Mouse (Mus musculus) MEL (cell line): ENCODE results near the gene Bmper. TPM values are rescaled to one million over a fixed set of nuclear protein-coding genes. Genes with fewer than 3 reads are reported as not detected.

Source experiments
- DNase-seq: peaks from one replicate; pipeline ENCODE4 v3.0.0; 2011; ENCODE audit warnings: low read depth, low spot score
- H3K27ac ChIP-seq: 2 replicates; pipeline ENCODE4 v1.5.1; 2012; ENCODE audit warnings: low read depth, mild to moderate bottlenecking, control low read depth, low read length, moderate library complexity; ENCODE audit not compliant: control insufficient read depth
- H3K27me3 ChIP-seq, 2 experiments: fragments of 150-350 bp in 1 of 2; sonication (generic) in 1 of 2; 2 replicates each; pipeline ENCODE4 v1.6.1; 2012; ENCODE audit warnings: low read length in 2 of 2, mild to moderate bottlenecking in 2 of 2, improper control_type of control experiment in 1 of 2, moderate library complexity in 1 of 2; ENCODE audit not compliant: insufficient read depth in 2 of 2, control insufficient read depth in 1 of 2
- H3K36me3 ChIP-seq, 2 experiments: 2 replicates each; pipeline ENCODE4 v1.6.1; 2012 to 2014; ENCODE audit warnings: low read length in 2 of 2, improper control_type of control experiment in 1 of 2, inconsistent platforms in 1 of 2, mild to moderate bottlenecking in 1 of 2; ENCODE audit not compliant: insufficient read depth in 2 of 2, control insufficient read depth in 1 of 2
- H3K4me1 ChIP-seq, 2 experiments: fragments of 150-350 bp in 1 of 2; sonication (generic) in 1 of 2; 2 replicates each; pipeline ENCODE4 v1.6.1; 2012; ENCODE audit warnings: low read length in 2 of 2, improper control_type of control experiment in 1 of 2, mild to moderate bottlenecking in 1 of 2; ENCODE audit not compliant: insufficient read depth in 2 of 2, control insufficient read depth in 1 of 2
- H3K4me3 ChIP-seq, 2 experiments: fragments of 150-350 bp in 1 of 2; sonication (generic) in 1 of 2; 2 replicates each; pipeline ENCODE4 v1.5.1; 2012; ENCODE audit warnings: low read depth in 2 of 2, low read length in 2 of 2, mild to moderate bottlenecking in 2 of 2, moderate library complexity in 2 of 2, control low read depth in 1 of 2, improper control_type of control experiment in 1 of 2; ENCODE audit not compliant: control insufficient read depth in 1 of 2, insufficient read depth in 1 of 2
- H3K79me2 ChIP-seq: 2 replicates; pipeline ENCODE4 v1.6.1; 2012; ENCODE audit warnings: mild to moderate bottlenecking, low read length, moderate library complexity; ENCODE audit not compliant: control insufficient read depth, poor library complexity, insufficient read depth
- H3K9ac ChIP-seq: 2 replicates; pipeline ENCODE4 v1.6.1; 2012; ENCODE audit warnings: low read depth, mild to moderate bottlenecking, control low read depth, low read length, moderate library complexity; ENCODE audit not compliant: control insufficient read depth, poor library complexity, severe bottlenecking
- H3K9me3 ChIP-seq: fragments of 150-350 bp; sonication (generic); replicated peaks from 2 replicates; pipeline ENCODE4 v1.6.1; 2012; ENCODE audit warnings: mild to moderate bottlenecking, low read length, improper control_type of control experiment, moderate library complexity; ENCODE audit not compliant: insufficient read depth
- BHLHE40 ChIP-seq: IDR thresholded peaks from 2 replicates; pipeline ENCODE4 v1.6.1; 2012; ENCODE audit warnings: low read depth, mild to moderate bottlenecking, inconsistent platforms, low read length, improper control_type of control experiment, borderline replicate concordance
- CHD1 ChIP-seq: IDR thresholded peaks from 2 replicates; pipeline ENCODE4 v1.6.1; 2012; ENCODE audit warnings: low read depth, mild to moderate bottlenecking, inconsistent platforms, low read length, improper control_type of control experiment
- CHD2 ChIP-seq: IDR thresholded peaks from 2 replicates; pipeline ENCODE4 v1.6.1; 2011; ENCODE audit warnings: low read length, improper control_type of control experiment
- EP300 ChIP-seq, 2 experiments: IDR thresholded peaks; 2 replicates each; pipeline ENCODE4 v1.6.1; 2011; ENCODE audit warnings: improper control_type of control experiment in 2 of 2, low read length in 2 of 2, low read depth in 1 of 2, mild to moderate bottlenecking in 1 of 2
- ETS1 ChIP-seq: IDR thresholded peaks from 2 replicates; pipeline ENCODE4 v1.6.1; 2012; ENCODE audit warnings: low read depth, mild to moderate bottlenecking, inconsistent platforms, low read length, improper control_type of control experiment, moderate library complexity
- GABPA ChIP-seq: IDR thresholded peaks from 2 replicates; pipeline ENCODE4 v1.6.1; 2012; ENCODE audit warnings: low read depth, mild to moderate bottlenecking, inconsistent platforms, low read length, improper control_type of control experiment, moderate library complexity
- GATA1 ChIP-seq: IDR thresholded peaks from 2 replicates; pipeline ENCODE4 v1.6.1; 2011; ENCODE audit warnings: low read depth, low read length, improper control_type of control experiment
- HCFC1 ChIP-seq: IDR thresholded peaks from 2 replicates; pipeline ENCODE4 v1.6.1; 2012; ENCODE audit warnings: low read depth, mild to moderate bottlenecking, inconsistent platforms, low read length, improper control_type of control experiment, moderate library complexity
- MAFK ChIP-seq: IDR thresholded peaks from 2 replicates; pipeline ENCODE4 v1.6.1; 2011; ENCODE audit warnings: low read depth, mild to moderate bottlenecking, low read length, improper control_type of control experiment, borderline replicate concordance
- MAZ ChIP-seq: IDR thresholded peaks from 2 replicates; pipeline ENCODE4 v1.6.1; 2012; ENCODE audit warnings: low read depth, mild to moderate bottlenecking, inconsistent platforms, low read length, improper control_type of control experiment
- MEF2A ChIP-seq: IDR thresholded peaks from 2 replicates; pipeline ENCODE4 v1.6.1; 2014; ENCODE audit warnings: low read depth, mild to moderate bottlenecking, inconsistent platforms, low read length, improper control_type of control experiment; ENCODE audit not compliant: poor library complexity, insufficient replicate concordance, severe bottlenecking; ENCODE audit errors: extremely low read depth
- MYB ChIP-seq: IDR thresholded peaks from 2 replicates; pipeline ENCODE4 v1.6.1; 2011; ENCODE audit warnings: mild to moderate bottlenecking, low read depth, low read length, improper control_type of control experiment
- NELFE ChIP-seq: IDR thresholded peaks from 2 replicates; pipeline ENCODE4 v1.6.1; 2011; ENCODE audit warnings: low read depth, low read length, improper control_type of control experiment
- NRF1 ChIP-seq: IDR thresholded peaks from 2 replicates; pipeline ENCODE4 v1.6.1; 2014; ENCODE audit warnings: low read depth, mild to moderate bottlenecking, inconsistent platforms, low read length, improper control_type of control experiment, moderate library complexity; ENCODE audit not compliant: poor library complexity, insufficient read depth, severe bottlenecking
- POLR2A ChIP-seq, 2 experiments: IDR thresholded peaks; 2 replicates each; pipeline ENCODE4 v1.6.1; 2011 to 2012; ENCODE audit warnings: low read length in 2 of 2, mild to moderate bottlenecking in 2 of 2, control low read depth in 1 of 2, improper control_type of control experiment in 1 of 2, low read depth in 1 of 2, moderate library complexity in 1 of 2; ENCODE audit not compliant: control insufficient read depth in 1 of 2, insufficient read depth in 1 of 2, poor library complexity in 1 of 2
- POLR2AphosphoS2 ChIP-seq: IDR thresholded peaks from 2 replicates; pipeline ENCODE4 v1.6.1; 2011; ENCODE audit warnings: low read length, improper control_type of control experiment
- POLR2AphosphoS5 ChIP-seq: IDR thresholded peaks from 2 replicates; pipeline ENCODE4 v1.6.1; 2012; ENCODE audit warnings: low read depth, borderline replicate concordance, mild to moderate bottlenecking, inconsistent platforms, low read length, moderate library complexity, mixed read lengths
- RAD21 ChIP-seq: IDR thresholded peaks from 2 replicates; pipeline ENCODE4 v1.6.1; 2011; ENCODE audit warnings: mild to moderate bottlenecking, low read depth, low read length, improper control_type of control experiment
- RCOR1 ChIP-seq: IDR thresholded peaks from 2 replicates; pipeline ENCODE4 v1.6.1; 2012; ENCODE audit warnings: low read depth, mild to moderate bottlenecking, inconsistent platforms, low read length, improper control_type of control experiment
- SMC3 ChIP-seq: IDR thresholded peaks from 2 replicates; pipeline ENCODE4 v1.6.1; 2011; ENCODE audit warnings: low read depth, low read length, improper control_type of control experiment
- TAL1 ChIP-seq: IDR thresholded peaks from 2 replicates; pipeline ENCODE4 v1.6.1; 2012; ENCODE audit warnings: mild to moderate bottlenecking, inconsistent platforms, low read length, moderate library complexity, mixed read lengths
- TCF12 ChIP-seq: IDR thresholded peaks from 2 replicates; pipeline ENCODE4 v1.6.1; 2014; ENCODE audit warnings: low read depth, mild to moderate bottlenecking, inconsistent platforms, low read length, improper control_type of control experiment, moderate library complexity
- USF1 ChIP-seq: IDR thresholded peaks from 2 replicates; pipeline ENCODE4 v1.6.1; 2014; ENCODE audit warnings: low read depth, mild to moderate bottlenecking, inconsistent platforms, low read length, improper control_type of control experiment, moderate library complexity
- USF2 ChIP-seq, 2 experiments: IDR thresholded peaks; 2 replicates each; pipeline ENCODE4 v1.6.1; 2011 to 2012; ENCODE audit warnings: improper control_type of control experiment in 2 of 2, low read length in 2 of 2, borderline replicate concordance in 1 of 2, inconsistent platforms in 1 of 2, low read depth in 1 of 2, mild to moderate bottlenecking in 1 of 2; ENCODE audit not compliant: insufficient read depth in 1 of 2
- ZKSCAN1 ChIP-seq: IDR thresholded peaks from 2 replicates; pipeline ENCODE4 v1.6.1; 2012; ENCODE audit warnings: low read depth, mild to moderate bottlenecking, inconsistent platforms, low read length, improper control_type of control experiment, moderate library complexity
- polyA plus RNA-seq, 2 experiments: library from polyadenylated mRNA; stranded (reverse) in 1 of 2; unstranded in 1 of 2; fragments of >175 nt in 1 of 2; fragments of >200 nt in 1 of 2; gene quantifications; 2 replicates each; pipeline versions ENCODE4 v1.2.1 to v1.2.4; 2012; ENCODE audit warnings: low replicate concordance in 2 of 2, low read depth in 1 of 2; ENCODE audit not compliant: insufficient read length in 2 of 2, insufficient read depth in 1 of 2, missing spikeins in 1 of 2
- total RNA-seq: library from RNA; depleted of rRNA; stranded (reverse); fragments of 300-350 nt; gene quantifications from 2 replicates; pipeline ENCODE4 v1.2.3, GENCODE M21; 2012

The Bmper gene
- total and polyA plus RNA-seq, 3 experiments: not detected

DNA sequence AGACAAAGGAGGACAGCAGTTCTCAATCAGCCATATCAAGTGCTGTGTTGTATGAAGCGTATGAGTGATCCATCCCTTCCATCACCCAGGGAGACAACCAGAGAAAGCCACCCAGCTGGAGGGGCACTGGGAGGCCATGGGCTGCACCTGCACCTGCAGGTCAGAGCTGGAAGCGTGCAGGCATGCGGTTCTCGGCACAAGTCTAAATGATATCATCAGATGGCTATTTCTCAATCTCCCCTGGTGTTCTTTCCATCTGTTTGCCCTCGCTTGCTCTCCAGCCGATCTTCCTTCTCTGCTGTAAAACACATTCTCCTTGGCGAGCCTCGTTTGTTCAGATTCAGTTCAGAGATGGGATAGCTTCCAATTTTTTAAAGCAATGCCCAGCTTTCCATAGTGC lies 160.4 kb downstream of the Bmper start:
- no peaks in the 10 kb centered on the region for H3K79me2 ChIP-seq
- no peak overlapping the region for H3K9ac ChIP-seq
- H3K4me1 ChIP-seq: no peaks in the 10 kb centered on the region
- no peak for TF ChIP-seq ETS1
- no peak for TF ChIP-seq MAZ
- TF ChIP-seq RCOR1: no peak
- TF ChIP-seq EP300 (IDR thresholded peaks at IDR 0.05; ENCODE audit: low read depth in 1 of 2, low read length in 2 of 2): no peak
- no peak for TF ChIP-seq GABPA
- TF ChIP-seq MAFK: no peak
- TF ChIP-seq POLR2AphosphoS5: no peak
- TF ChIP-seq RAD21: no peak
- TF ChIP-seq ZKSCAN1: no peak
- no peak for TF ChIP-seq SMC3
- TF ChIP-seq NELFE: no peak
- TF ChIP-seq CHD2: no peak
- TF ChIP-seq CHD1: no peak
- TF ChIP-seq MEF2A: no peak
- TF ChIP-seq TAL1: no peak
- no peak for TF ChIP-seq USF1
- no peak for TF ChIP-seq NRF1
- TF ChIP-seq POLR2A (IDR thresholded peaks at IDR 0.05; ENCODE audit: control insufficient read depth in 1 of 2, insufficient read depth in 1 of 2, low read depth in 1 of 2, low read length in 2 of 2, poor library complexity in 1 of 2): no peak
- no peak for TF ChIP-seq MYB
- no peak for DNase-seq
- H3K36me3 ChIP-seq: no peaks in the 10 kb centered on the region
- H3K27ac ChIP-seq: no peak overlapping the region
- no peak overlapping the region for H3K4me3 ChIP-seq
- no peaks in the 10 kb centered on the region for H3K27me3 ChIP-seq
- H3K9me3 ChIP-seq: no peaks in the 10 kb centered on the region

DNA sequence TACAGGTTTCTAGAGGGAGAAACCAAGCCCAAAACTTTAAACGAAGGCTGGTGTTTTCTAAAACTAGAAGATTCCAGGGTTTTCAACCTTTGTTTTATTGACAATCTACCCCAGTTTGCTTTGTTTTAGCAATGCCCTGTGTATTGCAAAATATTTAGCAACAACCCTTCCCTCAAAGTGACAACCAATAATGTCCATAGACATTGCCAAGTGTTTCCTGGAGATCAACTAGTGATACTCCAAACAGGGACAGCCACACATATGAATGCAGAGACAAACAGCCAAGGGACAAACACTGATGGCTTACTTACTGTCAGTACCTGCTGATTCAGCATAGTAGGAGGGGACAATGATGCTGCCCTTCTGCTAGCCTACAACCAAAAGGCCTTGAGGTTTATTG lies 161.0 kb downstream of the Bmper start:
- H3K27ac ChIP-seq: no peak overlapping the region
- no peaks in the 10 kb centered on the region for H3K9me3 ChIP-seq
- DNase-seq: no peak
- H3K27me3 ChIP-seq: no peaks in the 10 kb centered on the region
- no peak overlapping the region for H3K4me3 ChIP-seq
- H3K79me2 ChIP-seq: no peaks in the 10 kb centered on the region
- no peak overlapping the region for H3K9ac ChIP-seq
- no peaks in the 10 kb centered on the region for H3K4me1 ChIP-seq
- TF ChIP-seq NRF1 (no peak), USF2 (IDR thresholded peaks at IDR 0.05; ENCODE audit: borderline replicate concordance in 1 of 2, insufficient read depth in 1 of 2, low read depth in 1 of 2, low read length in 2 of 2) (no peak), ETS1 (no peak), POLR2A (IDR thresholded peaks at IDR 0.05; ENCODE audit: control insufficient read depth in 1 of 2, insufficient read depth in 1 of 2, low read depth in 1 of 2, low read length in 2 of 2, poor library complexity in 1 of 2) (no peak), NELFE (no peak), GATA1 (no peak), ZKSCAN1 (no peak), TAL1 (no peak), RAD21 (no peak), TCF12 (no peak), BHLHE40 (no peak), EP300 (IDR thresholded peaks at IDR 0.05; ENCODE audit: low read depth in 1 of 2, low read length in 2 of 2) (no peak), MAFK (no peak), POLR2AphosphoS2 (no peak), HCFC1 (no peak)
- no peaks in the 10 kb centered on the region for H3K36me3 ChIP-seq
